Mouse (Mus musculus) thymus, adult 18-20 months (tissue): Measurements from ENCODE around the gene Gm45799.

Experiments used
- DNase-seq, 2 experiments: peaks; one replicate each; pipeline ENCODE4 v3.0.0; 2022; ENCODE audit warnings: mixed read lengths in 2 of 2

The Gm45799 gene

GRCm38 (mm10) chr7:105640233-105640893 lies at the start of gene Gm45799, which contains the start of gene Arfip2:
Gene Gm45799, plus strand, starts transcription at chr7:105640552.
Gene Arfip2, minus strand, starts transcription at chr7:105640416.
- DNase-seq: peak; percentile 95 to 97

- DNase-seq: peak in 1 of 2 experiments; percentile 10
These were observed 37.3 kb upstream of the Gm45799 start for GRCm38 (mm10) chr7:105602860-105603623.

GRCm38 (mm10) chr7:105608467-105608866 lies 31.9 kb upstream of the Gm45799 start:
- no peak for DNase-seq

- DNase-seq: no peak
These were observed 28.6 kb upstream of the Gm45799 start for GRCm38 (mm10) chr7:105611767-105612166.

GRCm38 (mm10) chr7:105614400-105614799 lies 26.0 kb upstream of the Gm45799 start:
- no peak for DNase-seq

- DNase-seq: no peak
These were observed 24.6 kb upstream of the Gm45799 start for GRCm38 (mm10) chr7:105615720-105616119.

- no peak for DNase-seq
These were observed 23.8 kb upstream of the Gm45799 start for GRCm38 (mm10) chr7:105616561-105616960.

GRCm38 (mm10) chr7:105617810-105618209 lies 22.5 kb upstream of the Gm45799 start:
- no peak for DNase-seq

- no peak for DNase-seq
These were observed 20.7 kb upstream of the Gm45799 start for GRCm38 (mm10) chr7:105619701-105620100.

- DNase-seq: no peak
These were observed 19.3 kb upstream of the Gm45799 start for GRCm38 (mm10) chr7:105621053-105621452.

GRCm38 (mm10) chr7:105621646-105622292 lies 18.6 kb upstream of the Gm45799 start:
- DNase-seq: no peak

GRCm38 (mm10) chr7:105625397-105625796 lies 15.0 kb upstream of the Gm45799 start:
- DNase-seq: no peak

- DNase-seq: no peak
These were observed 11.7 kb upstream of the Gm45799 start for GRCm38 (mm10) chr7:105628633-105629032.

- no peak for DNase-seq
These were observed 7.8 kb upstream of the Gm45799 start for GRCm38 (mm10) chr7:105632551-105632972.

GRCm38 (mm10) chr7:105633127-105633800 lies 7.1 kb upstream of the Gm45799 start, which contains the start of gene Trim3:
Gene Trim3, minus strand, starts transcription at chr7:105633571.
- peak; percentile 68 to 78 for DNase-seq

GRCm38 (mm10) chr7:105633801-105634135 lies 6.6 kb upstream of the Gm45799 start:
- no peak for DNase-seq

GRCm38 (mm10) chr7:105634272-105634920 lies 6.0 kb upstream of the Gm45799 start:
- DNase-seq: no peak

GRCm38 (mm10) chr7:105635726-105636125 lies 4.6 kb upstream of the Gm45799 start:
- DNase-seq: no peak

GRCm38 (mm10) chr7:105638776-105639175 lies 1.6 kb upstream of the Gm45799 start:
- no peak for DNase-seq

- DNase-seq: no peak
These were observed 1.0 kb upstream of the Gm45799 start for GRCm38 (mm10) chr7:105639304-105639703.

GRCm38 (mm10) chr7:105639756-105640155 lies 596 bp upstream of the Gm45799 start, which contains the start of gene Timm10b:
Gene Timm10b, plus strand, starts transcription at chr7:105640056.
- no peak for DNase-seq

GRCm38 (mm10) chr7:105640894-105641255 lies 523 bp downstream of the Gm45799 start:
- DNase-seq: no peak
